Mouse (Mus musculus) liver, embryonic 15.5 days (tissue): ENCODE data around the gene Meis1. TPM values are rescaled to one million over a fixed set of nuclear protein-coding genes. Genes with fewer than 3 reads are reported as not detected.

Source experiments
- ATAC-seq: fragments of 200-750 bp; cut with Nextera tagmentation; 2 replicates; pipeline ENCODE4 v1.8.0; 2017; ENCODE audit warnings: moderate number of reproducible peaks, mild to moderate bottlenecking, moderate library complexity; ENCODE audit not compliant: insufficient read depth
- H3K27ac ChIP-seq: fragments of 300-500 bp; sonication (generic); replicated peaks from 2 replicates; pipeline ENCODE4 v1.5.1; 2015; ENCODE audit warnings: mild to moderate bottlenecking, inconsistent platforms
- H3K27me3 ChIP-seq: fragments of 300-500 bp; sonication (generic); 2 replicates; pipeline ENCODE4 v1.6.1; 2015; ENCODE audit warnings: mild to moderate bottlenecking, inconsistent platforms
- H3K36me3 ChIP-seq: fragments of 300-500 bp; sonication (generic); replicated peaks from 2 replicates; pipeline ENCODE4 v1.6.1; 2015; ENCODE audit warnings: moderate library complexity, mild to moderate bottlenecking, inconsistent platforms
- H3K4me1 ChIP-seq: fragments of 300-500 bp; sonication (generic); replicated peaks from 2 replicates; pipeline ENCODE4 v1.6.1; 2015; ENCODE audit warnings: inconsistent platforms
- H3K4me2 ChIP-seq: fragments of 300-500 bp; sonication (generic); 2 replicates; pipeline ENCODE4 v1.6.1; 2015; ENCODE audit warnings: moderate library complexity, mild to moderate bottlenecking, inconsistent platforms
- H3K4me3 ChIP-seq: fragments of 300-500 bp; sonication (generic); replicated peaks from 2 replicates; pipeline ENCODE4 v1.5.1; 2015; ENCODE audit warnings: mild to moderate bottlenecking, inconsistent platforms
- H3K9ac ChIP-seq: fragments of 300-500 bp; sonication (generic); 2 replicates; pipeline ENCODE4 v1.6.1; 2015; ENCODE audit warnings: moderate library complexity, mild to moderate bottlenecking, inconsistent platforms
- H3K9me3 ChIP-seq: fragments of 300-500 bp; sonication (generic); replicated peaks from 2 replicates; pipeline ENCODE4 v1.6.1; 2016; ENCODE audit warnings: inconsistent platforms
- WGBS: fragments of 180-500 bp; shearing (Covaris S2); methylation state at CpG from one replicate; pipeline ENCODE4 v1.1.7; 2015; ENCODE audit warnings: mixed read lengths; ENCODE audit not compliant: insufficient replicate concordance; 5-methylcytosine and 5-hydroxymethylcytosine counted together
- polyA plus RNA-seq: library from polyadenylated mRNA; unstranded; fragments of >200 nt; fragmentation: Nextera tagmentation; extraction: Ambion mirVana; gene quantifications from 2 replicates; pipeline ENCODE4 v1.2.1, GENCODE M21; 2015

Meis1 gene
- polyA plus RNA-seq, 1 experiment from 2014 or later: 8.1 TPM

GRCm38 (mm10) chr11:19007068-19007467 is 11.7 kb downstream of the Meis1 start:
- H3K4me1 ChIP-seq: no peaks in the 10 kb centered on the region
- 61% methylated on average over 5 of the region's 5 CpGs for WGBS

GRCm38 (mm10) chr11:19005913-19006693 is 12.7 kb downstream of the Meis1 start:
- Histone ChIP-seq H3K9ac (no peak overlapping the region), H3K4me2 (no peak overlapping the region), H3K27me3 (no peaks in the 10 kb centered on the region), H3K36me3 (no peaks in the 10 kb centered on the region), H3K4me1 (no peaks in the 10 kb centered on the region), H3K4me3 (no peak overlapping the region), H3K27ac (no peak overlapping the region), H3K9me3 (no peaks in the 10 kb centered on the region)
- 62% methylated on average over 3 of the region's 3 CpGs for whole genome bisulfite sequencing
- no peak for ATAC-seq

More at GRCm38 (mm10) chr11:19007068-19007467, 11.7 kb downstream of the Meis1 start:
- no peaks in the 10 kb centered on the region for H3K9me3 ChIP-seq
- no peak overlapping the region for H3K27ac ChIP-seq
- no peak overlapping the region for H3K9ac ChIP-seq
- no peaks in the 10 kb centered on the region for H3K27me3 ChIP-seq
- no peak overlapping the region for H3K4me2 ChIP-seq
- no peaks in the 10 kb centered on the region for H3K36me3 ChIP-seq
- no peak for ATAC-seq
- H3K4me3 ChIP-seq: no peak overlapping the region

- WGBS: 61% methylated on average over 9 of the region's 9 CpGs
- no peaks in the 10 kb centered on the region for H3K4me1 ChIP-seq
- no peaks in the 10 kb centered on the region for H3K27me3 ChIP-seq
- H3K36me3 ChIP-seq: no peaks in the 10 kb centered on the region
- H3K9ac ChIP-seq: no peak overlapping the region
- H3K27ac ChIP-seq: no peak overlapping the region
- no peak overlapping the region for H3K4me2 ChIP-seq
- ATAC-seq: no peak
- no peaks in the 10 kb centered on the region for H3K9me3 ChIP-seq
- H3K4me3 ChIP-seq: no peak overlapping the region
Measured at GRCm38 (mm10) chr11:19005007-19005912, 13.5 kb downstream of the Meis1 start.

- Histone ChIP-seq H3K4me3 (no peak overlapping the region), H3K36me3 (no peaks in the 10 kb centered on the region), H3K27ac (no peak overlapping the region), H3K27me3 (no peaks in the 10 kb centered on the region), H3K9me3 (no peaks in the 10 kb centered on the region), H3K4me2 (no peak overlapping the region), H3K9ac (no peak overlapping the region), H3K4me1 (no peaks in the 10 kb centered on the region)
- no peak for ATAC-seq
- 57% methylated on average over 5 of the region's 5 CpGs for whole genome bisulfite sequencing
Measured at GRCm38 (mm10) chr11:19003066-19003465, 15.7 kb downstream of the Meis1 start.

GRCm38 (mm10) chr11:18996767-18997166 is 22.0 kb downstream of the Meis1 start:
- no peaks in the 10 kb centered on the region for H3K4me1 ChIP-seq
- no peak overlapping the region for H3K9ac ChIP-seq
- 66% methylated on average over 4 of the region's 4 CpGs for WGBS
- no peaks in the 10 kb centered on the region for H3K36me3 ChIP-seq
- no peaks in the 10 kb centered on the region for H3K27me3 ChIP-seq
- H3K4me3 ChIP-seq: no peak overlapping the region
- no peaks in the 10 kb centered on the region for H3K9me3 ChIP-seq
- no peak overlapping the region for H3K27ac ChIP-seq
- no peak overlapping the region for H3K4me2 ChIP-seq
- no peak for ATAC-seq

- no peak overlapping the region for H3K4me3 ChIP-seq
- no peak for ATAC-seq
- H3K27me3 ChIP-seq: no peaks in the 10 kb centered on the region
- H3K9ac ChIP-seq: no peak overlapping the region
- no peak overlapping the region for H3K27ac ChIP-seq
- WGBS: 76% methylated on average over 2 of the region's 2 CpGs
- no peaks in the 10 kb centered on the region for H3K36me3 ChIP-seq
- no peaks in the 10 kb centered on the region for H3K4me1 ChIP-seq
- H3K4me2 ChIP-seq: no peak overlapping the region
- H3K9me3 ChIP-seq: no peaks in the 10 kb centered on the region
Measured at GRCm38 (mm10) chr11:18996289-18996688, 22.5 kb downstream of the Meis1 start.

- H3K9ac ChIP-seq: no peak overlapping the region
- no peak overlapping the region for H3K4me3 ChIP-seq
- H3K4me1 ChIP-seq: no peaks in the 10 kb centered on the region
- WGBS: 64% methylated on average over 6 of the region's 6 CpGs
- H3K27ac ChIP-seq: no peak overlapping the region
- no peaks in the 10 kb centered on the region for H3K27me3 ChIP-seq
- ATAC-seq: no peak
- H3K4me2 ChIP-seq: no peak overlapping the region
- no peaks in the 10 kb centered on the region for H3K9me3 ChIP-seq
- H3K36me3 ChIP-seq: 0 out of 2 replicates have a peak, but pooled peaks cover 1% of the 10 kb centered on the region
Measured at GRCm38 (mm10) chr11:18992796-18993195, 26.0 kb downstream of the Meis1 start.

- Histone ChIP-seq H3K9ac (no peak overlapping the region), H3K9me3 (no peaks in the 10 kb centered on the region), H3K27me3 (no peaks in the 10 kb centered on the region), H3K36me3 (0 out of 2 replicates have a peak, but pooled peaks cover 2% of the 10 kb centered on the region), H3K4me2 (no peak overlapping the region), H3K4me1 (no peaks in the 10 kb centered on the region), H3K4me3 (no peak overlapping the region), H3K27ac (no peak overlapping the region)
- WGBS: 61% methylated on average over 6 of the region's 6 CpGs
- ATAC-seq: no peak
Measured at GRCm38 (mm10) chr11:18990244-18990677, 28.5 kb downstream of the Meis1 start.

- ATAC-seq: no peak
- Histone ChIP-seq H3K36me3 (0 out of 2 replicates have a peak, but pooled peaks cover 2% of the 10 kb centered on the region), H3K4me3 (no peak overlapping the region), H3K9me3 (no peaks in the 10 kb centered on the region), H3K27ac (no peak overlapping the region), H3K4me1 (no peaks in the 10 kb centered on the region), H3K9ac (no peak overlapping the region), H3K4me2 (no peak overlapping the region), H3K27me3 (no peaks in the 10 kb centered on the region)
- WGBS: 66% methylated on average over 6 of the region's 6 CpGs
Measured at GRCm38 (mm10) chr11:18989669-18990243, 29.0 kb downstream of the Meis1 start.

- ATAC-seq: no peak
- H3K9me3 ChIP-seq: no peaks in the 10 kb centered on the region
- no peak overlapping the region for H3K4me3 ChIP-seq
- H3K27ac ChIP-seq: no peak overlapping the region
- H3K9ac ChIP-seq: no peak overlapping the region
- 65% methylated on average over 4 of the region's 4 CpGs for WGBS
- H3K27me3 ChIP-seq: no peaks in the 10 kb centered on the region
- no peak overlapping the region for H3K4me2 ChIP-seq
- 0 out of 2 replicates have a peak, but pooled peaks cover 2% of the 10 kb centered on the region for H3K36me3 ChIP-seq
- H3K4me1 ChIP-seq: no peaks in the 10 kb centered on the region
Measured at GRCm38 (mm10) chr11:18988637-18989263, 30.0 kb downstream of the Meis1 start.
